Mouse (Mus musculus) CD4-positive, CD25-positive, alpha-beta regulatory T cell, adult 9 weeks (primary cell): ENCODE measurements around the gene Cdc42bpg. TPM values are rescaled to one million over a fixed set of nuclear protein-coding genes. Genes with fewer than 3 reads are reported as not detected.

Experiments used
- polyA plus RNA-seq: library from polyadenylated mRNA; unstranded; fragments of 100-300 nt; shearing (Covaris generic); gene quantifications from one replicate; pipeline ENCODE4 v1.2.1, GENCODE M21; 2017

The Cdc42bpg gene
- polyA plus RNA-seq = 0.10 TPM

GRCm38 (mm10) chr19:6306137-6306551 is at the start of gene Cdc42bpg:
Gene Cdc42bpg (plus strand): TSS chr19:6306456.

GRCm38 (mm10) chr19:6276426-6277421 is 29.5 kb upstream of the Cdc42bpg start, which contains the start of gene Ehd1:
Gene Ehd1 (plus strand): TSS chr19:6276725.

GRCm38 (mm10) chr19:6334673-6335457 is 28.6 kb downstream of the Cdc42bpg start, which contains the start of gene Men1:
Gene Men1 (plus strand): TSS chr19:6334979.

GRCm38 (mm10) chr19:6340524-6341452 is 34.5 kb downstream of the Cdc42bpg start, which contains the start of gene Map4k2:
Gene Map4k2 (plus strand): TSS chr19:6341135.

GRCm38 (mm10) chr19:6363411-6364240 is 57.4 kb downstream of the Cdc42bpg start, which contains the start of gene Sf1:
Gene Sf1 (plus strand): TSS chr19:6363690.

Other genes starting within 250 kb of the Cdc42bpg start
- 61.3 TPM for gene Mrpl49, start 248.7 kb upstream of the Cdc42bpg start, polyA plus RNA-seq
- gene Fau, start 248.6 kb upstream of the Cdc42bpg start, polyA plus RNA-seq = 1,170 TPM
- gene Znhit2, start 245.3 kb upstream of the Cdc42bpg start, polyA plus RNA-seq = 5.8 TPM
- gene Tm7sf2, start 238.1 kb upstream of the Cdc42bpg start, polyA plus RNA-seq = 15.6 TPM
- 73.4 TPM for gene Vps51, start 229.2 kb upstream of the Cdc42bpg start, polyA plus RNA-seq
- gene Tmem262, start 226.4 kb upstream of the Cdc42bpg start, polyA plus RNA-seq = not detected
- 1.7 TPM for gene Gm28374, start 224.2 kb upstream of the Cdc42bpg start, polyA plus RNA-seq
- gene Zfpl1, start 221.5 kb upstream of the Cdc42bpg start, polyA plus RNA-seq = 47.2 TPM
- 3.9 TPM for gene Cdca5, start 221.5 kb upstream of the Cdc42bpg start, polyA plus RNA-seq
- gene AC131692.1, start 212.0 kb upstream of the Cdc42bpg start, polyA plus RNA-seq = not detected
- gene Naaladl1, start 200.7 kb upstream of the Cdc42bpg start, polyA plus RNA-seq = not detected
- 1.5 TPM for gene Sac3d1, start 187.8 kb upstream of the Cdc42bpg start, polyA plus RNA-seq
- gene Snx15, start 178.2 kb upstream of the Cdc42bpg start, polyA plus RNA-seq = 42.8 TPM
- gene Batf2, start 165.5 kb upstream of the Cdc42bpg start, polyA plus RNA-seq = not detected
- 28.6 TPM for gene Arl2, start 164.9 kb upstream of the Cdc42bpg start, polyA plus RNA-seq
- gene Majin, start 122.1 kb upstream of the Cdc42bpg start, polyA plus RNA-seq = not detected
- gene Gpha2, start 80.1 kb upstream of the Cdc42bpg start, polyA plus RNA-seq = not detected
- gene Ppp2r5b, start 70.6 kb upstream of the Cdc42bpg start, polyA plus RNA-seq = 6.7 TPM
- 42.5 TPM for gene Atg2a, start 64.8 kb upstream of the Cdc42bpg start, polyA plus RNA-seq
- 8.5 TPM for gene Ehd1, start 29.7 kb upstream of the Cdc42bpg start, polyA plus RNA-seq
- 58.3 TPM for gene Men1, start 28.5 kb downstream of the Cdc42bpg start, polyA plus RNA-seq
- gene Map4k2, start 34.7 kb downstream of the Cdc42bpg start, polyA plus RNA-seq = 104 TPM
- gene Sf1, start 57.2 kb downstream of the Cdc42bpg start, polyA plus RNA-seq = 158 TPM
- 8.2 TPM for gene Pygm, start 77.9 kb downstream of the Cdc42bpg start, polyA plus RNA-seq
- gene Rasgrp2, start 92.9 kb downstream of the Cdc42bpg start, polyA plus RNA-seq = 112 TPM
- not detected for gene Nrxn2, start 112.3 kb downstream of the Cdc42bpg start, polyA plus RNA-seq
- not detected for gene Slc22a12, start 236.6 kb downstream of the Cdc42bpg start, polyA plus RNA-seq